Mouse (Mus musculus) inflammation-experienced regulatory T-cells, adult 6 months (primary cell): ENCODE data around the gene Dlgap1. TPM values are rescaled to one million over a fixed set of nuclear protein-coding genes. Genes with fewer than 3 reads are reported as not detected.

Source experiments
- ATAC-seq: one replicate; pipeline ENCODE4 v1.8.0; 2017
- polyA plus RNA-seq, 3 experiments: library from polyadenylated mRNA; unstranded; fragments of 100-300 nt; shearing (Covaris generic); gene quantifications; one replicate each; pipeline ENCODE4 v1.2.1; 2017

The Dlgap1 gene
- polyA plus RNA-seq: not detected

- no peak for ATAC-seq
Measured at GRCm38 (mm10) chr17:69969021-69969815, at the start of gene Dlgap1. Dlgap1 (plus strand) TSS chr17:69969073.

GRCm38 (mm10) chr17:69954936-69955335, 13.9 kb upstream of the Dlgap1 start:
- ATAC-seq: no peak

- no peak for ATAC-seq
Measured at GRCm38 (mm10) chr17:69969816-69970750, 1.2 kb downstream of the Dlgap1 start.

GRCm38 (mm10) chr17:69973081-69973480, 4.2 kb downstream of the Dlgap1 start:
- no peak for ATAC-seq

- ATAC-seq: no peak
Measured at GRCm38 (mm10) chr17:69973991-69974390, 5.1 kb downstream of the Dlgap1 start.

- ATAC-seq: no peak
Measured at GRCm38 (mm10) chr17:69982236-69982923, 13.5 kb downstream of the Dlgap1 start.

- no peak for ATAC-seq
Measured at GRCm38 (mm10) chr17:69996406-69996805, 27.5 kb downstream of the Dlgap1 start.

- no peak for ATAC-seq
Measured at GRCm38 (mm10) chr17:70002026-70002425, 33.2 kb downstream of the Dlgap1 start.

GRCm38 (mm10) chr17:70004628-70005027, 35.8 kb downstream of the Dlgap1 start:
- no peak for ATAC-seq

GRCm38 (mm10) chr17:70007607-70008006, 38.7 kb downstream of the Dlgap1 start:
- no peak for ATAC-seq

GRCm38 (mm10) chr17:70016511-70016910, 47.6 kb downstream of the Dlgap1 start:
- ATAC-seq: no peak

- no peak for ATAC-seq
Measured at GRCm38 (mm10) chr17:70020376-70020775, 51.5 kb downstream of the Dlgap1 start.

GRCm38 (mm10) chr17:70022618-70023017, 53.7 kb downstream of the Dlgap1 start:
- ATAC-seq: no peak

GRCm38 (mm10) chr17:70034862-70035261, 66.0 kb downstream of the Dlgap1 start:
- no peak for ATAC-seq

GRCm38 (mm10) chr17:70040751-70041430, 72.0 kb downstream of the Dlgap1 start:
- no peak for ATAC-seq

GRCm38 (mm10) chr17:70068281-70068680, 99.4 kb downstream of the Dlgap1 start:
- ATAC-seq: no peak

- ATAC-seq: no peak
Measured at GRCm38 (mm10) chr17:70072066-70072465, 103.2 kb downstream of the Dlgap1 start.

- ATAC-seq: no peak
Measured at GRCm38 (mm10) chr17:70088220-70088619, 119.3 kb downstream of the Dlgap1 start.

- no peak for ATAC-seq
Measured at GRCm38 (mm10) chr17:70090737-70091136, 121.9 kb downstream of the Dlgap1 start.

GRCm38 (mm10) chr17:70129151-70129550, 160.3 kb downstream of the Dlgap1 start:
- no peak for ATAC-seq

- ATAC-seq: no peak
Measured at GRCm38 (mm10) chr17:70169831-70170230, 201.0 kb downstream of the Dlgap1 start.

GRCm38 (mm10) chr17:70172500-70173036, 203.7 kb downstream of the Dlgap1 start:
- no peak for ATAC-seq
